In the genomic region with DNA sequence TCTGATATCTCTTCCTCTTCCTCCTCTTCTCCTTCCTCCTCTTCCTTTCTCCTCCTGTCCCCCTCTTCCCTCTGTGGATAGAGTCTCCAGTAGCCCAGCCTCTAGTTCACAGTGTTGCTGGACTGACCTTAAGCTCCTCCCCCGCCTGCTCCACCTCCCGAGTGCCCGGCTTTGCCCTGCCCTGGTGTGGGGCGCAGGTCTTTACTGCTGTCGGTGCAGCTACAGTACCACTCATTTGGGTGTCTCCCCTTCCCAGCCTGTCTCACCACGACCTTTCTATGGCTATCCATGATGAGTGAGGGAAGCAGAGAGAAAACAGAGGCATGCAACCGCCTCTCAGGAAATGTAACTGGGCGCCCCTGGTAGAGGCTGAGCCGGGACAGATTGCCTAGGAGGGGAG, we compare ENCODE assay signal across 7 mouse cellular contexts. TPM values are rescaled to one million over a fixed set of nuclear protein-coding genes. Genes with fewer than 3 reads are reported as not detected.
DNase-seq lines count a peak whose midpoint lies in the region; ATAC-seq and TF ChIP-seq lines count a peak whose summit lies in the region.

No protein-coding gene starts in this region.

- TF ChIP-seq CTCF in lung, postnatal 0 days (IDR thresholded peaks at IDR 0.05), result no peak

- H3K36me3 ChIP-seq in heart, embryonic 12.5 days, result no peaks in the 10 kb centered on the region
- H3K36me3 ChIP-seq in kidney, embryonic 14.5 days (ENCODE audit: control insufficient read depth, insufficient read depth, low read length), result no peaks in the 10 kb centered on the region
- H3K36me3 ChIP-seq in lung, postnatal 0 days (ENCODE audit: insufficient read depth, low read length), result no peaks in the 10 kb centered on the region

- peak overlapping the region; percentile 15 for H3K4me3 ChIP-seq in heart, embryonic 12.5 days
- no peak overlapping the region for H3K4me3 ChIP-seq in kidney, embryonic 14.5 days (ENCODE audit: low read length)
- no peak overlapping the region for H3K4me3 ChIP-seq in lung, postnatal 0 days (ENCODE audit: low read depth, low read length)

- peaks cover 51% of the 10 kb centered on the region for H3K4me1 ChIP-seq in heart, embryonic 12.5 days (replicated peaks)
- peaks cover 55% of the 10 kb centered on the region for H3K4me1 ChIP-seq in kidney, embryonic 14.5 days (ENCODE audit: control insufficient read depth, insufficient read depth, low read length)
- H3K4me1 ChIP-seq in lung, postnatal 0 days (ENCODE audit: insufficient read depth, low read depth, low read length), result peaks cover 15% of the 10 kb centered on the region

- WGBS in heart, embryonic 12.5 days, result 6% methylated on average over 9 of the region's 9 CpGs
- 8% methylated on average over 9 of the region's 9 CpGs for WGBS in kidney, embryonic 14.5 days
- 5% methylated on average over 9 of the region's 9 CpGs for WGBS in lung, postnatal 0 days

- DNase-seq in Muller cell, postnatal 12 days (ENCODE audit: inconsistent ontology term), result peak; percentile 30
- peak; percentile 82 to 88 for DNase-seq in adrenal gland, postnatal 36 days
- peak; percentile 48 for DNase-seq in lung, postnatal 0 days (ENCODE audit: low spot score)
- DNase-seq in right cerebral cortex, postnatal 14 days, result no peak
- DNase-seq in right cerebral cortex, postnatal 36 days (ENCODE audit: low spot score in 2 of 2), result no peak

- TF ChIP-seq EP300 in lung, postnatal 0 days (IDR thresholded peaks at IDR 0.05), result no peak

- peak overlapping the region; percentile 64 for H3K4me2 ChIP-seq in heart, embryonic 12.5 days
- peak overlapping the region; percentile 30 for H3K4me2 ChIP-seq in kidney, embryonic 14.5 days (replicated peaks; ENCODE audit: low read depth, low read length)
- peak overlapping the region; percentile 27 for H3K4me2 ChIP-seq in lung, postnatal 0 days (replicated peaks; ENCODE audit: low read depth, low read length)

- no peak for ATAC-seq in heart, embryonic 12.5 days (ENCODE audit: insufficient number of reproducible peaks, low FRiP score)
- ATAC-seq in kidney, embryonic 14.5 days (ENCODE audit: low FRiP score, low TSS enrichment), result no peak
- peak; percentile 31; the same call in 1 of the 2 replicates for ATAC-seq in lung, postnatal 0 days

- H3K9ac ChIP-seq in heart, embryonic 12.5 days, result peak overlapping the region; percentile 63
- H3K9ac ChIP-seq in kidney, embryonic 14.5 days (ENCODE audit: low read depth, low read length), result peak overlapping the region; percentile 37; the same call in 1 of the 2 replicates
- no peak overlapping the region for H3K9ac ChIP-seq in lung, postnatal 0 days (replicated peaks; ENCODE audit: low read depth)

- no peaks in the 10 kb centered on the region for H3K9me3 ChIP-seq in heart, embryonic 12.5 days (replicated peaks)
- no peaks in the 10 kb centered on the region for H3K9me3 ChIP-seq in kidney, embryonic 14.5 days (ENCODE audit: control insufficient read depth, low read length)
- H3K9me3 ChIP-seq in lung, postnatal 0 days (ENCODE audit: low read length), result no peaks in the 10 kb centered on the region

- no peaks in the 10 kb centered on the region for H3K27me3 ChIP-seq in heart, embryonic 12.5 days (replicated peaks)
- no peaks in the 10 kb centered on the region for H3K27me3 ChIP-seq in kidney, embryonic 14.5 days (ENCODE audit: control insufficient read depth, insufficient read depth, low read length)
- no peaks in the 10 kb centered on the region for H3K27me3 ChIP-seq in lung, postnatal 0 days (replicated peaks; ENCODE audit: insufficient read depth, low read length)

- peak overlapping the region; percentile 88 for H3K27ac ChIP-seq in heart, embryonic 12.5 days (ENCODE audit: poor library complexity, severe bottlenecking)
- peak overlapping the region; percentile 93 for H3K27ac ChIP-seq in kidney, embryonic 14.5 days (ENCODE audit: low read depth, low read length)
- H3K27ac ChIP-seq in lung, postnatal 0 days (ENCODE audit: low read length), result peak overlapping the region; percentile 83

RNA-seq across cellular contexts. Expression of a gene that starts 5.5 kb away (rescaled TPM):
- total RNA-seq in adrenal gland, postnatal 36 days (2021), result 1 to 10 TPM in 1 of 2 experiments, under 1 TPM in 1; 0.40 to 2.1 TPM
- polyA plus RNA-seq in heart, embryonic 12.5 days (2016; fragmentation: Nextera tagmentation; extraction: Ambion mirVana), result 1.4 and 2.0 TPM in 2 replicates
- 0.91 and 1.7 TPM in 2 replicates for polyA plus RNA-seq in kidney, embryonic 14.5 days (2014; fragmentation: Nextera tagmentation; extraction: Ambion mirVana)
- polyA plus RNA-seq in lung, postnatal 0 days (2015; fragmentation: Nextera tagmentation; extraction: Ambion mirVana), result 1.9 and 2.3 TPM in 2 replicates

Comparison
In these comparisons a context has a peak if more than half of its experiments do, and no peak if none do; other contexts are left out.
1. DNase-seq: peak in Muller cell, postnatal 12 days (single experiment), adrenal gland, postnatal 36 days (2 of 2) and lung, postnatal 0 days (single experiment); none in right cerebral cortex, postnatal 14 days (single experiment) and right cerebral cortex, postnatal 36 days (0 of 2).
2. Peak in every context shown above with its lines, with median percentiles within 50 percentile points of each other: H3K27ac ChIP-seq and H3K4me2 ChIP-seq.